Comparison of ENCODE assay signal across 8 mouse cellular contexts in genomic region chr19:5770925-5771860, GRCm38 (mm10). TPM values are rescaled to one million over a fixed set of nuclear protein-coding genes. Genes with fewer than 3 reads are reported as not detected.
DNase-seq lines count a peak whose midpoint lies in the region; ATAC-seq and TF ChIP-seq lines count a peak whose summit lies in the region.

TSS of gene Scyl1 (minus strand) at chr19:5771419.

- CTCF ChIA-PET in Patski (lab: Charles Lee) = interaction anchor here (1.1 to 1.6 kb wide), 4 partner anchors 7 to 61 kb away, joined by 3 read pairs; partner anchors contain the start of gene Ehbp1l1

- H3K36me3 ChIP-seq in hindbrain, embryonic 14.5 days (replicated peaks; ENCODE audit: control insufficient read depth, insufficient read depth) = peaks cover 30% of the 10 kb centered on the region

- peak within 1 kb of the TSS; percentile 81 for H3K9ac ChIP-seq in hindbrain, embryonic 14.5 days

- peak; percentile 81 for ATAC-seq in Patski
- peak; percentile 95 for ATAC-seq in hindbrain, embryonic 14.5 days (ENCODE audit: low FRiP score)

- no peaks in the 10 kb centered on the region for H3K9me3 ChIP-seq in hindbrain, embryonic 14.5 days (ENCODE audit: control insufficient read depth, low read length)

- DNase-seq in Patski (ENCODE audit: low read depth, low spot score) = no peak
- DNase-seq in cerebellum, postnatal 36 days = peak; percentile 94 to 95
- DNase-seq in frontal cortex, postnatal 36 days (ENCODE audit: low spot score in 2 of 2) = peak; percentile 88 to 90
- DNase-seq in hindbrain, embryonic 14.5 days (ENCODE audit: low spot score) = peak; percentile 85
- DNase-seq in layer of hippocampus, postnatal 36 days = peak; percentile 90 to 94
- DNase-seq in lung, postnatal 25 days (ENCODE audit: low spot score) = peak; percentile 95
- DNase-seq in retina, adult 2 months (ENCODE audit: low read depth, low spot score) = peak; percentile 77
- peak; percentile 91 to 97 for DNase-seq in thymus, postnatal 36 days

- POLR2A ChIA-PET in Patski (lab: Charles Lee) = interaction anchor here (1.0 to 2.9 kb wide), 10 partner anchors 9 to 79 kb away, joined by 3 to 14 read pairs (median 4); partner anchors contain the start of gene Fam89b

- H3K27me3 ChIP-seq in Patski = no peaks in the 10 kb centered on the region
- no peaks in the 10 kb centered on the region for H3K27me3 ChIP-seq in hindbrain, embryonic 14.5 days (ENCODE audit: control insufficient read depth, insufficient read depth, low read length)

- peak within 1 kb of the TSS; percentile 66 for H3K4me2 ChIP-seq in hindbrain, embryonic 14.5 days (replicated peaks)

- peak within 1 kb of the TSS; percentile 81 for H3K27ac ChIP-seq in hindbrain, embryonic 14.5 days

- peak within 1 kb of the TSS; percentile 67 for H3K4me3 ChIP-seq in hindbrain, embryonic 14.5 days (replicated peaks; ENCODE audit: low read length)

- WGBS in hindbrain, embryonic 14.5 days = under 1% methylated on average over 64 of the region's 64 CpGs

- no peak for TF ChIP-seq CTCF in Patski (IDR thresholded peaks at IDR 0.05)

- in situ Hi-C loops in Patski (cut with MboI; ENCODE audit: low pct_unique_long_range_greater_than_20kb) = no loop called here

- peaks cover 11% of the 10 kb centered on the region for H3K4me1 ChIP-seq in hindbrain, embryonic 14.5 days (replicated peaks; ENCODE audit: control insufficient read depth, insufficient read depth, low read length)

RNA-seq across cellular contexts. Expression of gene Scyl1, which starts in this region (rescaled TPM):
- polyA plus RNA-seq in Patski (2021) = 117 TPM
- 73.5 and 76.7 TPM in 2 replicates for polyA plus RNA-seq in hindbrain, embryonic 14.5 days (2014; fragmentation: Nextera tagmentation; extraction: Ambion mirVana)
- total RNA-seq in layer of hippocampus, postnatal 36 days (2021) = 10 to 100 TPM; 75.6 to 75.9 TPM
